Mouse (Mus musculus) stomach, embryonic 16.5 days (tissue): Measurements from ENCODE around the gene Tap2. TPM values are rescaled to one million over a fixed set of nuclear protein-coding genes. Genes with fewer than 3 reads are reported as not detected.

Experiments
- ATAC-seq: fragments of 200-750 bp; cut with Nextera tagmentation; 2 replicates; pipeline ENCODE4 v1.8.0; 2017; ENCODE audit warnings: moderate number of reproducible peaks, moderate TSS enrichment; ENCODE audit not compliant: insufficient read depth, low FRiP score
- H3K27ac ChIP-seq: fragments of 300-500 bp; sonication (generic); 2 replicates; pipeline ENCODE4 v1.5.1; 2014; ENCODE audit warnings: low read length
- H3K27me3 ChIP-seq: fragments of 300-500 bp; sonication (generic); 2 replicates; pipeline ENCODE4 v1.6.1; 2014; ENCODE audit warnings: low read length, control low read depth, mixed read lengths; ENCODE audit not compliant: control insufficient read depth, insufficient read depth
- H3K36me3 ChIP-seq: fragments of 300-500 bp; sonication (generic); 2 replicates; pipeline ENCODE4 v1.6.1; 2014; ENCODE audit warnings: low read length; ENCODE audit not compliant: control insufficient read depth, insufficient read depth
- H3K4me1 ChIP-seq: fragments of 300-500 bp; sonication (generic); 2 replicates; pipeline ENCODE4 v1.6.1; 2014; ENCODE audit warnings: low read length, control low read depth, mixed read lengths; ENCODE audit not compliant: control insufficient read depth, insufficient read depth
- H3K4me2 ChIP-seq: fragments of 300-500 bp; sonication (generic); 2 replicates; pipeline ENCODE4 v1.6.1; 2014; ENCODE audit warnings: low read depth, low read length, mixed read lengths
- H3K4me3 ChIP-seq: fragments of 300-500 bp; sonication (generic); replicated peaks from 2 replicates; pipeline ENCODE4 v1.5.1; 2014; ENCODE audit warnings: mild to moderate bottlenecking, low read length
- H3K9ac ChIP-seq: fragments of 300-500 bp; sonication (generic); 2 replicates; pipeline ENCODE4 v1.6.1; 2014; ENCODE audit warnings: low read length
- H3K9me3 ChIP-seq: fragments of 300-500 bp; sonication (generic); replicated peaks from 2 replicates; pipeline ENCODE4 v1.6.1; 2016; ENCODE audit warnings: low read length, control low read depth; ENCODE audit not compliant: control insufficient read depth
- WGBS: fragments of 180-500 bp; shearing (Covaris S2); extraction: QIAGEN DNeasy Blood & Tissue Kit; methylation state at CpG from one replicate; pipeline ENCODE4 v1.1.7; 2014; 5-methylcytosine and 5-hydroxymethylcytosine counted together
- polyA plus RNA-seq: library from polyadenylated mRNA; unstranded; fragments of >200 nt; fragmentation: Nextera tagmentation; extraction: Ambion mirVana; gene quantifications from 2 replicates; pipeline ENCODE4 v1.2.1, GENCODE M21; 2015

The Tap2 gene
- polyA plus RNA-seq, 1 experiment from 2014 or later: 7.1 TPM

DNA sequence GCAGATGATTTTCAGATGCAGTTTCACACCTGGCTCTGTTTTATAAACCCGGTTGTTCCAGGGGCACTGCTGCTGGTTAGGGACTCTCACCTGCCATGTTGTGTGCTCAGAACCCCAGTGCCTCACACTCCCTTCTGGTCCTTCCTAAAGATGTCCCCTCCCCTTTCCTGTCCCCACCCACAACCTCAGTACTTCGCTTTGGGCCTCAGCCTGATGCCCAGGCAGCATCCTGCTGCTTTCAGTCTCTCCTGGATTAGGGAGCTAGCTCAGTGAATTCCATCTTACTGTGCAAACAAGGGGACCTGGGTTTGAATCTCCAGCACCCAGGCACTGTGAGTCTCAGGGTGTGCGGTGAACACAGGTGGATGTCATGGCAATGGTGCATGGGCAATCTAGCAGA, 4.1 kb downstream of the Tap2 start:
- Histone ChIP-seq H3K27me3 (peaks cover 9% of the 10 kb centered on the region), H3K4me3 (no peak overlapping the region), H3K9ac (no peak overlapping the region), H3K9me3 (no peaks in the 10 kb centered on the region; the same call in 1 of the 2 replicates), H3K27ac (no peak overlapping the region), H3K4me2 (no peak overlapping the region), H3K4me1 (peaks cover 8% of the 10 kb centered on the region), H3K36me3 (no peaks in the 10 kb centered on the region)
- ATAC-seq: no peak
- WGBS: 54% methylated on average over 3 of the region's 3 CpGs

DNA sequence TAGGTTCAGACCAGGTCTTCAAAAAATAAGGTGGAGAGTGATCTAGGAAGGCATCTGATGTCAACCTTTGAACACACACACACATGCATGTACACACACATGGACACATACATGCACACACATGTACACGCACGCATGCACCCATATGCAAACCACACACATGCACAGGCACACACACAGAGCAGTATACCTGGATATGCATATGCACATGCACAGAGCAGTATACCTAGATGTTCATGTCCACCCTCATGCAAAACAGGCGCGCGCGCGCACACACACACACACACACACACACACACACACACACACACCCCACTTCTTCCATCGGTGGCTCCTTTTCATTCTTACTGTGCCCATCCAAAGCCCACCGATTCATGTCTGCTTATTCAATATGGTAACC, 4.5 kb downstream of the Tap2 start:
- ATAC-seq: no peak
- H3K9me3 ChIP-seq: no peaks in the 10 kb centered on the region; the same call in 1 of the 2 replicates
- no peak overlapping the region for H3K4me2 ChIP-seq
- H3K4me1 ChIP-seq: peaks cover 8% of the 10 kb centered on the region
- WGBS: 99% methylated on average over 9 of the region's 9 CpGs
- no peak overlapping the region for H3K9ac ChIP-seq
- no peaks in the 10 kb centered on the region for H3K36me3 ChIP-seq
- H3K4me3 ChIP-seq: no peak overlapping the region
- no peak overlapping the region for H3K27ac ChIP-seq
- peaks cover 13% of the 10 kb centered on the region for H3K27me3 ChIP-seq

DNA sequence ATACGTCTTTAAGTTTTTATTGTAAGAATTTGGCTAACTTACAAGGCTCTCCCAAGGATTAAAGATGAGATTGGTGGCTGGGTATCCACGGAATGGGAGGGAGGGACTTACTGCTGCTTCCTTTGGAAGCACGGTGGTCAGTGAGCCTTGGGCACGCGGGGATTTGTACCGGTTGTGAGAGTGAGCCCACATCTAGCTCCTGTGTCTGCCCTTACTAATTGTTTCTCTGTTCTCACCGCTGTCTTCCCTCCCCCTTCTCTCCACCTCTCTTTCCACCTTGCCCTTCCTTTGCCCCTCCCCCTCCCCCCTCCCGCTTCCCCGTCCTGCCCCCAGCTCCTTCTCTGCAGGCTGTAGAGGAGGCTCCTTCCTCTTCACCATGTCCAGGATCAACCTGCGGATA, 5.1 kb downstream of the Tap2 start:
- Histone ChIP-seq H3K27me3 (peaks cover 18% of the 10 kb centered on the region), H3K36me3 (no peaks in the 10 kb centered on the region), H3K4me1 (peaks cover 8% of the 10 kb centered on the region), H3K9ac (no peak overlapping the region), H3K9me3 (no peaks in the 10 kb centered on the region; the same call in 1 of the 2 replicates), H3K27ac (no peak overlapping the region), H3K4me2 (no peak overlapping the region), H3K4me3 (no peak overlapping the region)
- ATAC-seq: no peak
- WGBS: 21% methylated on average over 10 of the region's 10 CpGs

DNA sequence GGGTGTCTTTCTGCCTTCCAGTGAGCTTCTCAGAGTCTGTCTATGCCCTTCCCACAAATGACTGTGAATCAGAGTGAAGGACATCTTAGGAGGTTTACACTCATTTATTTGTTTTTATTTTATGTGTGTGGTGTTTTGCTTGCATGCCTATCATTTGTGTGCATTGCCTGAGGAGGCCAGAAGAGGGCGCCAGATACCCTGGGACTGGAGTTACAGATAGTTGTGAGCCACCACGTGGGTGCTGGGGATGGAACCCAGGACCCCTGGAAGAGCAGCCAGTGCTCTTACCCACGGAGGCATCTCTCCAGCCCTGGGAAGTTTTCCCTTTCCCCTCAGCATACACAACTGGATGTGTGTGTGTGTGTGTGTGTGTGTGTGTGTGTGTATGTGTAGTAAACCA, 6.4 kb downstream of the Tap2 start:
- Histone ChIP-seq H3K9me3 (no peaks in the 10 kb centered on the region; the same call in 1 of the 2 replicates), H3K27ac (no peak overlapping the region), H3K36me3 (no peaks in the 10 kb centered on the region), H3K9ac (no peak overlapping the region), H3K4me3 (no peak overlapping the region), H3K4me1 (peaks cover 8% of the 10 kb centered on the region), H3K4me2 (no peak overlapping the region), H3K27me3 (peaks cover 30% of the 10 kb centered on the region)
- 57% methylated on average over 3 of the region's 3 CpGs for WGBS
- ATAC-seq: no peak

DNA sequence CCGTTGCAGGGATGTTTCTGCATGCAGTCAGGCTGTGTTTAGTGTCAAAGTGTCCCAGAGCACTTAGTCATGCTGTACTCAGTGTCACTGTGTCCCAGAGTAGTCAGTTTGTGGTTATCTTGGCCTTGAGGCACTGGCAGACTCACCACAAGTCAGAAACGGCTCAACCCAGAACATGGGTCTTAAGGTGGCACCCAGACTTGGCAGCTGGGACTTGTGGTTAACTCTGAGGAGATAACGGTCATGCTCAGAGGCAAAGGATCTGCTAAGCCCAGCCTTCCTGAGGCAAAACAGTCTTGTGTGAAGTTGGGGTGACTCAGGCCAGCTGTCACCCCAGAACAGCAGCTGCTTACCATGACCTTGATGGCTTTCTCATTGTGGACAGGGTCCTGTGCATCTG, 7.3 kb downstream of the Tap2 start:
- Histone ChIP-seq H3K9ac (no peak overlapping the region), H3K4me1 (peaks cover under 1% of the 10 kb centered on the region; the same call in 1 of the 2 replicates), H3K4me3 (no peak overlapping the region), H3K36me3 (no peaks in the 10 kb centered on the region), H3K9me3 (no peaks in the 10 kb centered on the region; the same call in 1 of the 2 replicates), H3K27ac (no peak overlapping the region), H3K27me3 (peaks cover 30% of the 10 kb centered on the region), H3K4me2 (no peak overlapping the region)
- WGBS: 53% methylated on average over 3 of the region's 3 CpGs
- ATAC-seq: no peak

DNA sequence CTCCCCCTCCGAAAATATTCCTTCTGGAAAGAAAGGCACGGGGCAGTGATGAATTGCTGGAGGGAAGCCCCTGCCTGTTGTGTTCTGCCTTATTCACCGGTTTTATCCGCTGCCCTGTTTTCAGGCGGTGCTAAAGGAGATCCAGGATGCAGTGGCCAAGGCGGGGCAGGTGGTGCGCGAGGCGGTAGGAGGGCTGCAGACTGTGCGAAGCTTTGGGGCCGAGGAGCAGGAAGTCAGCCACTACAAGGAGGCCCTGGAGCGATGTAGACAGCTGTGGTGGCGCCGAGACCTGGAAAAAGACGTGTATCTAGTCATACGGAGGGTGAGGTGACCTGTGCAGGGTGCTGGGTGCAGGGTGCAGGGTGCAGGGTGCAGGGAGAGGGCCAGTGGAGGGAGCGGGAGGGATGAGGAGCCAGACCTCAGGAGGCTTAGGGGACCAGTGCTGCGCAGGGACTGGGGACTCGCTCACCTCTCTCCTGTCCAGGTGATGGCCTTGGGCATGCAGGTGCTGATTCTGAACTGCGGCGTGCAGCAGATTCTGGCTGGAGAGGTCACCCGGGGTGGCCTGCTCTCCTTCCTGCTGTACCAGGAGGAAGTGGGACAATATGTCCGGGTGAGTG, 8.5 kb downstream of the Tap2 start:
- Histone ChIP-seq H3K4me2 (no peak overlapping the region), H3K36me3 (no peaks in the 10 kb centered on the region), H3K27me3 (peaks cover 30% of the 10 kb centered on the region), H3K9me3 (no peaks in the 10 kb centered on the region; the same call in 1 of the 2 replicates), H3K27ac (no peak overlapping the region), H3K4me1 (no peaks in the 10 kb centered on the region), H3K9ac (no peak overlapping the region), H3K4me3 (no peak overlapping the region)
- 21% methylated on average over 23 of the region's 23 CpGs for WGBS
- ATAC-seq: no peak

DNA sequence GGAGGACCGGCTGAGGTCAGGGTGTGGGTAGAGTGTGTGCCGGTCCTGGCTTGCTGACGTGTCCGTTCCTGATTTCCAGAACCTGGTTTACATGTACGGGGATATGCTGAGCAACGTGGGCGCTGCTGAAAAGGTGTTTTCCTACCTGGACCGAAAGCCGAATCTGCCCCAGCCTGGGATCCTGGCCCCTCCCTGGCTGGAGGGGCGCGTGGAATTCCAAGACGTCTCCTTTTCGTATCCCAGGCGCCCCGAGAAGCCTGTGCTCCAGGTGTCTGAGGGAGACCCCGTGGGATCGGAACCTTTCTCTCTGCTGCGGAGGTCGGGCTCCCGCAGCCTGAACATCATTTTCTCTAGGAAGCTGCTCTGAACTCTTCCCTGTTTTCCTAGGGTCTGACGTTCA, 10.6 kb downstream of the Tap2 start:
- ATAC-seq: no peak
- Histone ChIP-seq H3K4me1 (no peaks in the 10 kb centered on the region), H3K9me3 (no peaks in the 10 kb centered on the region; the same call in 1 of the 2 replicates), H3K4me2 (no peak overlapping the region), H3K4me3 (no peak overlapping the region), H3K36me3 (no peaks in the 10 kb centered on the region), H3K9ac (no peak overlapping the region), H3K27ac (no peak overlapping the region), H3K27me3 (peaks cover 30% of the 10 kb centered on the region)
- 46% methylated on average over 21 of the region's 21 CpGs for WGBS

DNA sequence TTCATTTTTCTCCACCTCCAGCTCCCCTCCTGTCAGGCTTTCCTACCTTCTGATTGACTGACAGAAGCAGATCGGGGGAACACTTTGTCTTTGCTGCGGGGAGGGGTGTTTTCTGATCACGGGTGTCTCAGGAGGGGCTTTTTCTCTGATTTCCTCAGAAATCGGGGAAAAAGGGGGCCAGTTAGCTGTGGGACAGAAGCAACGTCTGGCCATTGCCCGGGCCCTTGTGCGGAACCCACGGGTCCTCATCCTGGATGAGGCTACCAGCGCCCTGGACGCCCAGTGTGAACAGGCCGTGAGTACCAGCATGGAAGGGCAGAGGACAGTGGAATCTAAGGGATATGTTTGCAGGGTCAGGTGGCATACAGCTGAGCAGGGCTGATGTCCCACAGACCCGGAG, 11.8 kb downstream of the Tap2 start:
- peaks cover 27% of the 10 kb centered on the region for H3K27me3 ChIP-seq
- no peaks in the 10 kb centered on the region for H3K9me3 ChIP-seq
- 83% methylated on average over 12 of the region's 12 CpGs for WGBS
- H3K4me1 ChIP-seq: no peaks in the 10 kb centered on the region
- H3K27ac ChIP-seq: no peak overlapping the region
- H3K36me3 ChIP-seq: no peaks in the 10 kb centered on the region
- no peak for ATAC-seq
- H3K4me2 ChIP-seq: no peak overlapping the region
- no peak overlapping the region for H3K9ac ChIP-seq
- no peak overlapping the region for H3K4me3 ChIP-seq

DNA sequence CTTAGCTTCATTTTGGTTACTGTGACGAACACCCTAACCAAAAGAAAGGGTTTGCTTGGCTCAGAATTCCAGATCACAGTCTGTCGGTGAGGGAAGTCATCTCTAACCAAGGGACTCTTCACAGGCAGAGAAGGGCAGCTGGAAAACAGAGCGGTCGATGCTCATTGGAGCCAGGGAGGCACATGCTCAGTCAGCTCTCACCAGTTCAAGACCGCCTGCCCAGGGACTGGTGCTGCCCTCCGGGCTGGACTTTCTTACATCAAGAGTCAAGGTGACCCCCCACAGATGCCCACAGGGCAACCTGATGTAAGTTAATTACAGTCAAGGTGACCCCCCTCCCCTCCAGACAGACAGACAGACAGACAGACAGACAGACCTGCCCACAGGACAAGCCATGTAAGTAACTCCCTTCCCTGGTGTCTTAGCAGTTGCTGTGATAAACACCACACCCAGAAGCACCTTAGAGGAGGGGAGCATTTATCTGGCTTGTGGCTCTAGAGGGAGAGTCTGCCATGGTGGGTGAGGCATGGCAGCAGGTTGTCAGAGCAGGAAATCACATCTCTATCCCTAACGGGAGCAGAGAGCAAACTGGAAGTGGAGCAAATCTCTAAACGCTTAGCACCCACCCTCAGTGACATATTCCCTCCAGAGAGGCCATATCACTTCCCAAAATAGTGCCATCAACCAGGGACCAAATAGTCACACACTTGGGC, 14.0 kb downstream of the Tap2 start:
- Histone ChIP-seq H3K27ac (no peak overlapping the region), H3K4me2 (no peak overlapping the region), H3K4me3 (no peak overlapping the region), H3K36me3 (no peaks in the 10 kb centered on the region), H3K9ac (no peak overlapping the region), H3K9me3 (no peaks in the 10 kb centered on the region), H3K27me3 (peaks cover 21% of the 10 kb centered on the region), H3K4me1 (no peaks in the 10 kb centered on the region)
- WGBS: 82% methylated on average over 8 of the region's 8 CpGs
- no peak for ATAC-seq
